21 mouse cellular contexts compared by ENCODE assay signal in the genomic region with DNA sequence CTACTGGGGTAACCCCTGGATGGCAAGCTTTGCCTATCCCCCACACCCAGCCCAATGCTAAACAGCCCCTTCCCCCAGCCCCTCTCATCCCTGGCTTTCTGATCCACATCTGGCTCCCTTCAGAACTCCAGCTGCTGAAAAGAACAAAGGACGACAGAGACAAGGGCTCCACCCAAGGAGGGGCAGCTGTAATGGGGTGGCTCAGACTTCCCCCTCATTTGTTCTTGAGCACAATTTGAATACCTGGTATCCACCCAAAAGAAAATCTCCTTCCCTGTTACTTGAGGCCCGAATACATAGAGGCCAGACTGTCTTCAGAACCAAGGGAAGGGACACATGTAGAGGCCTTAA. TPM values are rescaled to one million over a fixed set of nuclear protein-coding genes. Genes with fewer than 3 reads are reported as not detected.
A peak's percentile ranks its signal among the peaks of the same experiment; 100 is the strongest.
DNase-seq lines count a peak whose midpoint lies in the region; ATAC-seq and TF ChIP-seq lines count a peak whose summit lies in the region.
"Had no signal": no experiment of that assay in that cellular context is flagged by ENCODE, and none has a peak within 500 bp of the region (broad histone marks: within the 10 kb centered on the region; RNA-seq: fewer than 3 reads in every experiment).

No protein-coding gene starts in this region.

- ATAC-seq in heart, embryonic 14.5 days (ENCODE audit: insufficient number of reproducible peaks, insufficient read depth, low FRiP score, low read depth), result no peak
- no peak for ATAC-seq in limb, embryonic 15.5 days (ENCODE audit: insufficient number of reproducible peaks, low FRiP score, low TSS enrichment, low read depth)
- ATAC-seq: forebrain, embryonic 14.5 days; midbrain, embryonic 15.5 days had no signal

- no peak for DNase-seq in heart, embryonic 10.5 days (ENCODE audit: low spot score)
- DNase-seq in limb, embryonic 10.5 days (ENCODE audit: low spot score), result no peak
- no peak for DNase-seq in embryonic facial prominence, embryonic 10.5 days (ENCODE audit: low spot score)
- DNase-seq in adrenal gland, postnatal 14 days, result no peak
- DNase-seq in thymus, adult 2 months, result no peak
- DNase-seq: B cell, adult 2 months; cerebellum, adult 11 months; cerebellum, postnatal 10 days; gastrocnemius, postnatal 36 days; kidney, adult 8-10 months; kidney, postnatal 14 days; left cerebral cortex, postnatal 4 days; retina, postnatal 1 day; thymus, postnatal 14 days had no signal

- peak overlapping the region; percentile 72; the same call in 1 of the 2 replicates for H3K9ac ChIP-seq in heart, embryonic 14.5 days (ENCODE audit: low read length)
- H3K9ac ChIP-seq in limb, embryonic 15.5 days, result no peak overlapping the region
- H3K9ac ChIP-seq: midbrain, embryonic 15.5 days; neural tube, embryonic 12.5 days had no signal

- no peak for TF ChIP-seq POLR2A in thymus, adult 2 months (IDR thresholded peaks at IDR 0.05; ENCODE audit: control insufficient read depth, extremely low read depth, insufficient read depth, low read length, poor library complexity)

- WGBS in heart, embryonic 14.5 days, result 64% methylated on average over 2 of the region's 2 CpGs
- 47% methylated on average over 2 of the region's 2 CpGs for WGBS in heart, embryonic 10.5 days
- WGBS in limb, embryonic 15.5 days, result 50% methylated on average over 2 of the region's 2 CpGs
- 40% methylated on average over 2 of the region's 2 CpGs for WGBS in limb, embryonic 10.5 days
- WGBS in embryonic facial prominence, embryonic 10.5 days, result 45% methylated on average over 2 of the region's 2 CpGs
- 83% methylated on average over 2 of the region's 2 CpGs for WGBS in thymus, adult 2 months

- H3K36me3 ChIP-seq in heart, embryonic 14.5 days (ENCODE audit: control insufficient read depth, insufficient read depth, low read length), result peaks cover 97% of the 10 kb centered on the region
- peaks cover 94% of the 10 kb centered on the region for H3K36me3 ChIP-seq in heart, embryonic 10.5 days
- H3K36me3 ChIP-seq in limb, embryonic 15.5 days, result peaks cover 95% of the 10 kb centered on the region
- H3K36me3 ChIP-seq in limb, embryonic 10.5 days, result peaks cover 100% of the 10 kb centered on the region
- H3K36me3 ChIP-seq in embryonic facial prominence, embryonic 10.5 days (replicated peaks), result peaks cover 100% of the 10 kb centered on the region
- H3K36me3 ChIP-seq in thymus, adult 2 months (ENCODE audit: control insufficient read depth, insufficient read depth, low read length), result peaks cover 30% of the 10 kb centered on the region

- H3K9me3 ChIP-seq in heart, embryonic 14.5 days (ENCODE audit: control insufficient read depth, low read length), result no peaks in the 10 kb centered on the region
- no peaks in the 10 kb centered on the region for H3K9me3 ChIP-seq in heart, embryonic 10.5 days
- no peaks in the 10 kb centered on the region for H3K9me3 ChIP-seq in limb, embryonic 15.5 days
- no peaks in the 10 kb centered on the region for H3K9me3 ChIP-seq in limb, embryonic 10.5 days (replicated peaks)
- H3K9me3 ChIP-seq in embryonic facial prominence, embryonic 10.5 days, result no peaks in the 10 kb centered on the region
- H3K9me3 ChIP-seq: midbrain, embryonic 15.5 days; neural tube, embryonic 12.5 days had no signal

- no peak overlapping the region for H3K4me2 ChIP-seq in heart, embryonic 14.5 days (ENCODE audit: low read length)
- no peak overlapping the region for H3K4me2 ChIP-seq in limb, embryonic 15.5 days
- H3K4me2 ChIP-seq: midbrain, embryonic 15.5 days; neural tube, embryonic 12.5 days had no signal

- H3K27ac ChIP-seq in heart, embryonic 14.5 days (replicated peaks in 1 of 2; ENCODE audit: control insufficient read depth in 1 of 2, insufficient read depth in 1 of 2, low read depth in 2 of 2, low read length in 2 of 2), result no peak overlapping the region
- no peak overlapping the region for H3K27ac ChIP-seq in heart, embryonic 10.5 days
- H3K27ac ChIP-seq in limb, embryonic 15.5 days, result 0 out of 2 replicates have a peak overlapping the region, but pooled peaks have one; percentile 14
- no peak overlapping the region for H3K27ac ChIP-seq in limb, embryonic 10.5 days
- H3K27ac ChIP-seq in embryonic facial prominence, embryonic 10.5 days (replicated peaks), result peak overlapping the region; percentile 66
- no peak overlapping the region for H3K27ac ChIP-seq in thymus, adult 2 months (ENCODE audit: control insufficient read depth, insufficient read depth, low read length)
- H3K27ac ChIP-seq: macrophage; midbrain, embryonic 15.5 days; neural tube, embryonic 12.5 days had no signal

- peaks cover 27 to 32% of the 10 kb centered on the region in 2 experiments for H3K4me1 ChIP-seq in heart, embryonic 14.5 days (ENCODE audit: control insufficient read depth in 2 of 2, insufficient read depth in 2 of 2, low read length in 2 of 2)
- peaks cover 47% of the 10 kb centered on the region for H3K4me1 ChIP-seq in heart, embryonic 10.5 days
- peaks cover 21% of the 10 kb centered on the region for H3K4me1 ChIP-seq in limb, embryonic 15.5 days
- peaks cover 37% of the 10 kb centered on the region for H3K4me1 ChIP-seq in limb, embryonic 10.5 days
- H3K4me1 ChIP-seq in embryonic facial prominence, embryonic 10.5 days, result peaks cover 44% of the 10 kb centered on the region
- H3K4me1 ChIP-seq in thymus, adult 2 months (replicated peaks; ENCODE audit: control insufficient read depth, insufficient read depth, low read length), result no peaks in the 10 kb centered on the region

- TF ChIP-seq CTCF in thymus, adult 2 months (IDR thresholded peaks at IDR 0.05; ENCODE audit: borderline replicate concordance, control insufficient read depth, extremely low read depth, insufficient read depth, low read length, poor library complexity), result no peak

- H3K27me3 ChIP-seq in heart, embryonic 14.5 days (ENCODE audit: control insufficient read depth, insufficient read depth, low read length), result no peaks in the 10 kb centered on the region
- no peaks in the 10 kb centered on the region for H3K27me3 ChIP-seq in heart, embryonic 10.5 days (ENCODE audit: insufficient read depth, poor library complexity, severe bottlenecking)
- H3K27me3 ChIP-seq in limb, embryonic 15.5 days, result no peaks in the 10 kb centered on the region
- H3K27me3 ChIP-seq in limb, embryonic 10.5 days (ENCODE audit: low read depth, poor library complexity, severe bottlenecking), result 0 out of 2 replicates have a peak, but pooled peaks cover 3% of the 10 kb centered on the region
- H3K27me3 ChIP-seq in embryonic facial prominence, embryonic 10.5 days (replicated peaks; ENCODE audit: low read depth, poor library complexity, severe bottlenecking), result no peaks in the 10 kb centered on the region
- H3K27me3 ChIP-seq in thymus, adult 2 months (ENCODE audit: control insufficient read depth, insufficient read depth, low read length), result no peaks in the 10 kb centered on the region
- H3K27me3 ChIP-seq: CH12.LX; midbrain, embryonic 15.5 days; neural tube, embryonic 12.5 days had no signal

- no peak overlapping the region for H3K4me3 ChIP-seq in heart, embryonic 14.5 days (ENCODE audit: control insufficient read depth in 1 of 2, insufficient read depth in 1 of 2, low read depth in 1 of 2, low read length in 2 of 2)
- H3K4me3 ChIP-seq in heart, embryonic 10.5 days, result no peak overlapping the region
- no peak overlapping the region for H3K4me3 ChIP-seq in limb, embryonic 15.5 days
- H3K4me3 ChIP-seq in limb, embryonic 10.5 days, result no peak overlapping the region
- no peak overlapping the region for H3K4me3 ChIP-seq in embryonic facial prominence, embryonic 10.5 days
- H3K4me3 ChIP-seq in thymus, adult 2 months (ENCODE audit: control insufficient read depth, insufficient read depth, low read length), result no peak overlapping the region
- H3K4me3 ChIP-seq: midbrain, embryonic 15.5 days; neural tube, embryonic 12.5 days had no signal

RNA-seq across cellular contexts. Expression of a gene that starts 7.9 kb away (rescaled TPM):
- 3.2 and 3.3 TPM in 2 replicates for polyA plus RNA-seq in heart, embryonic 14.5 days (2014; fragmentation: Nextera tagmentation; extraction: Ambion mirVana)
- 1.7 and 2.2 TPM in 2 replicates for polyA plus RNA-seq in heart, embryonic 10.5 days (2016; fragmentation: Nextera tagmentation; extraction: Ambion mirVana)
- polyA plus RNA-seq in limb, embryonic 15.5 days (2015; fragmentation: Nextera tagmentation; extraction: Ambion mirVana), result 2.4 and 2.6 TPM in 2 replicates
- polyA plus RNA-seq in limb, embryonic 10.5 days (2016; fragmentation: Nextera tagmentation; extraction: Ambion mirVana), result 2.5 TPM in 2 replicates
- 2.1 and 2.2 TPM in 2 replicates for polyA plus RNA-seq in embryonic facial prominence, embryonic 10.5 days (2016; fragmentation: Nextera tagmentation; extraction: Ambion mirVana)
- 37.0 and 45.2 TPM in 2 replicates for total RNA-seq in adrenal gland, postnatal 14 days (2021)
- 89.5 and 99.1 TPM in 2 replicates for polyA plus RNA-seq in thymus, adult 2 months (2012; rRNA removed)

RNA-seq across cellular contexts. Expression of a gene that starts 14.5 kb away (rescaled TPM):
- polyA plus RNA-seq in heart, embryonic 14.5 days (2014; fragmentation: Nextera tagmentation; extraction: Ambion mirVana), result 52.6 and 63.2 TPM in 2 replicates
- polyA plus RNA-seq in heart, embryonic 10.5 days (2016; fragmentation: Nextera tagmentation; extraction: Ambion mirVana), result 49.8 and 52.8 TPM in 2 replicates
- 13.5 and 18.6 TPM in 2 replicates for polyA plus RNA-seq in limb, embryonic 15.5 days (2015; fragmentation: Nextera tagmentation; extraction: Ambion mirVana)
- 9.4 and 15.3 TPM in 2 replicates for polyA plus RNA-seq in limb, embryonic 10.5 days (2016; fragmentation: Nextera tagmentation; extraction: Ambion mirVana)
- polyA plus RNA-seq in embryonic facial prominence, embryonic 10.5 days (2016; fragmentation: Nextera tagmentation; extraction: Ambion mirVana), result 18.2 and 20.0 TPM in 2 replicates
- total RNA-seq in adrenal gland, postnatal 14 days (2021), result 277 and 297 TPM in 2 replicates
- polyA plus RNA-seq in thymus, adult 2 months (2012; rRNA removed), result 24.9 and 25.3 TPM in 2 replicates

RNA-seq across cellular contexts. Expression of a gene that starts 29.1 kb away (rescaled TPM):
- 12.5 and 14.5 TPM in 2 replicates for polyA plus RNA-seq in heart, embryonic 14.5 days (2014; fragmentation: Nextera tagmentation; extraction: Ambion mirVana)
- 9.7 and 13.5 TPM in 2 replicates for polyA plus RNA-seq in heart, embryonic 10.5 days (2016; fragmentation: Nextera tagmentation; extraction: Ambion mirVana)
- polyA plus RNA-seq in limb, embryonic 15.5 days (2015; fragmentation: Nextera tagmentation; extraction: Ambion mirVana), result 13.1 and 14.7 TPM in 2 replicates
- 21.0 and 21.5 TPM in 2 replicates for polyA plus RNA-seq in limb, embryonic 10.5 days (2016; fragmentation: Nextera tagmentation; extraction: Ambion mirVana)
- 23.2 and 24.1 TPM in 2 replicates for polyA plus RNA-seq in embryonic facial prominence, embryonic 10.5 days (2016; fragmentation: Nextera tagmentation; extraction: Ambion mirVana)
- total RNA-seq in adrenal gland, postnatal 14 days (2021), result 28.1 and 32.6 TPM in 2 replicates
- 22.6 and 28.2 TPM in 2 replicates for polyA plus RNA-seq in thymus, adult 2 months (2012; rRNA removed)

RNA-seq across cellular contexts. Expression of a gene that starts 32.0 kb away (rescaled TPM):
- polyA plus RNA-seq in heart, embryonic 14.5 days (2014; fragmentation: Nextera tagmentation; extraction: Ambion mirVana), result 430 and 441 TPM in 2 replicates
- polyA plus RNA-seq in heart, embryonic 10.5 days (2016; fragmentation: Nextera tagmentation; extraction: Ambion mirVana), result 517 and 557 TPM in 2 replicates
- polyA plus RNA-seq in limb, embryonic 15.5 days (2015; fragmentation: Nextera tagmentation; extraction: Ambion mirVana), result 413 and 414 TPM in 2 replicates
- polyA plus RNA-seq in limb, embryonic 10.5 days (2016; fragmentation: Nextera tagmentation; extraction: Ambion mirVana), result 626 and 675 TPM in 2 replicates
- polyA plus RNA-seq in embryonic facial prominence, embryonic 10.5 days (2016; fragmentation: Nextera tagmentation; extraction: Ambion mirVana), result 634 and 654 TPM in 2 replicates
- 216 and 225 TPM in 2 replicates for total RNA-seq in adrenal gland, postnatal 14 days (2021)
- 421 and 477 TPM in 2 replicates for polyA plus RNA-seq in thymus, adult 2 months (2012; rRNA removed)

RNA-seq across cellular contexts. Expression of a gene that starts 41.6 kb away (rescaled TPM):
- polyA plus RNA-seq in heart, embryonic 14.5 days (2014; fragmentation: Nextera tagmentation; extraction: Ambion mirVana), result 0.77 and 1.00 TPM in 2 replicates
- 1.9 and 8.5 TPM in 2 replicates for polyA plus RNA-seq in heart, embryonic 10.5 days (2016; fragmentation: Nextera tagmentation; extraction: Ambion mirVana)
- polyA plus RNA-seq in limb, embryonic 15.5 days (2015; fragmentation: Nextera tagmentation; extraction: Ambion mirVana), result 1.9 and 3.2 TPM in 2 replicates
- 16.1 and 23.8 TPM in 2 replicates for polyA plus RNA-seq in limb, embryonic 10.5 days (2016; fragmentation: Nextera tagmentation; extraction: Ambion mirVana)
- polyA plus RNA-seq in embryonic facial prominence, embryonic 10.5 days (2016; fragmentation: Nextera tagmentation; extraction: Ambion mirVana), result 13.0 and 14.4 TPM in 2 replicates
- 6.3 and 6.4 TPM in 2 replicates for total RNA-seq in adrenal gland, postnatal 14 days (2021)
- polyA plus RNA-seq in thymus, adult 2 months (2012; rRNA removed), result 5.6 and 8.4 TPM in 2 replicates

Comparison
In these comparisons a context has a peak if more than half of its experiments do, and no peak if none do; other contexts are left out.
1. H3K27ac ChIP-seq: peak in limb, embryonic 15.5 days (single experiment) and embryonic facial prominence, embryonic 10.5 days (single experiment); none in heart, embryonic 14.5 days (0 of 2), heart, embryonic 10.5 days (single experiment), limb, embryonic 10.5 days (single experiment) and thymus, adult 2 months (single experiment).
2. RNA of a gene that starts 7.9 kb away (polyA plus RNA-seq): 89.5 to 99.1 TPM in thymus, adult 2 months; 3.2 to 3.3 TPM in heart, embryonic 14.5 days, 2.4 to 2.6 TPM in limb, embryonic 15.5 days, 2.5 TPM in limb, embryonic 10.5 days, 1.7 to 2.2 TPM in heart, embryonic 10.5 days and 2.1 to 2.2 TPM in embryonic facial prominence, embryonic 10.5 days; every median in the first group is over 10 times any median in the second.